Mouse (Mus musculus): ENCODE data around the gene Dkk2.

GRCm38 (mm10) chr3:132084680-132085079 is 412 bp upstream of the Dkk2 start:
- TF ChIP-seq CTCF (IDR thresholded peaks at IDR 0.05; ENCODE audit: low read depth, low read length) (no peak), POLR2A (IDR thresholded peaks at IDR 0.05; ENCODE audit: extremely low read depth, insufficient read depth, low read length) (no peak)
